ENCODE assay signal across 8 mouse cellular contexts in genomic region chrX:72918682-72919059, GRCm38 (mm10). TPM values are rescaled to one million over a fixed set of nuclear protein-coding genes. Genes with fewer than 3 reads are reported as not detected.
DNase-seq lines count a peak whose midpoint lies in the region; ATAC-seq lines count a peak whose summit lies in the region.

No protein-coding gene starts in this region.

- peak overlapping the region; percentile 54 for H3K4me2 ChIP-seq in kidney, embryonic 15.5 days
- H3K4me2 ChIP-seq in hindbrain, embryonic 13.5 days = peak overlapping the region; percentile 66
- peak overlapping the region; percentile 61 for H3K4me2 ChIP-seq in midbrain, embryonic 14.5 days (ENCODE audit: low read length)

- DNase-seq in kidney, postnatal 14 days = no peak
- DNase-seq in midbrain, embryonic 14.5 days = peak; percentile 15
- DNase-seq in urinary bladder, adult 2 months (ENCODE audit: low spot score) = no peak
- no peak for DNase-seq in ovary, adult 18-20 months (ENCODE audit: low spot score)
- DNase-seq in layer of hippocampus, postnatal 10 days (ENCODE audit: low spot score in 2 of 2) = no peak

- peak overlapping the region; percentile 63 for H3K4me3 ChIP-seq in kidney, embryonic 15.5 days (replicated peaks)
- H3K4me3 ChIP-seq in brown adipose tissue, adult 24 weeks (ENCODE audit: insufficient read depth, low read depth, low read length) = peak overlapping the region; percentile 72
- peak overlapping the region; percentile 51 for H3K4me3 ChIP-seq in hindbrain, embryonic 13.5 days
- peak overlapping the region; percentile 49 for H3K4me3 ChIP-seq in midbrain, embryonic 14.5 days (replicated peaks; ENCODE audit: low read depth, low read length)

- 0 out of 2 replicates have a peak, but pooled peaks cover 5% of the 10 kb centered on the region for H3K4me1 ChIP-seq in kidney, embryonic 15.5 days
- peaks cover 2% of the 10 kb centered on the region; the same call in 1 of the 2 replicates for H3K4me1 ChIP-seq in brown adipose tissue, adult 24 weeks (ENCODE audit: control insufficient read depth, insufficient read depth, insufficient read length, low read length)
- H3K4me1 ChIP-seq in hindbrain, embryonic 13.5 days (replicated peaks) = peaks cover 33% of the 10 kb centered on the region
- no peaks in the 10 kb centered on the region for H3K4me1 ChIP-seq in midbrain, embryonic 14.5 days (ENCODE audit: control insufficient read depth, insufficient read depth, low read length)

- H3K36me3 ChIP-seq in kidney, embryonic 15.5 days = peaks cover 6% of the 10 kb centered on the region; the same call in 1 of the 2 replicates
- peaks cover 4% of the 10 kb centered on the region; the same call in 1 of the 2 replicates for H3K36me3 ChIP-seq in hindbrain, embryonic 13.5 days
- H3K36me3 ChIP-seq in midbrain, embryonic 14.5 days (ENCODE audit: control insufficient read depth, insufficient read depth, low read length) = 0 out of 2 replicates have a peak, but pooled peaks cover 3% of the 10 kb centered on the region

- no peaks in the 10 kb centered on the region for H3K27me3 ChIP-seq in kidney, embryonic 15.5 days
- no peaks in the 10 kb centered on the region for H3K27me3 ChIP-seq in hindbrain, embryonic 13.5 days
- no peaks in the 10 kb centered on the region for H3K27me3 ChIP-seq in midbrain, embryonic 14.5 days (ENCODE audit: control insufficient read depth, insufficient read depth, low read length)

- peak overlapping the region; percentile 75 for H3K27ac ChIP-seq in kidney, embryonic 15.5 days
- peak overlapping the region; percentile 31; the same call in 1 of the 2 replicates for H3K27ac ChIP-seq in brown adipose tissue, adult 24 weeks (replicated peaks; ENCODE audit: low read depth, low read length)
- H3K27ac ChIP-seq in hindbrain, embryonic 13.5 days = peak overlapping the region; percentile 83
- H3K27ac ChIP-seq in midbrain, embryonic 14.5 days (replicated peaks; ENCODE audit: low read depth, low read length) = peak overlapping the region; percentile 77

- H3K9ac ChIP-seq in kidney, embryonic 15.5 days = peak overlapping the region; percentile 45
- peak overlapping the region; percentile 71 for H3K9ac ChIP-seq in hindbrain, embryonic 13.5 days
- H3K9ac ChIP-seq in midbrain, embryonic 14.5 days (replicated peaks; ENCODE audit: low read length) = peak overlapping the region; percentile 43

- H3K9me3 ChIP-seq in kidney, embryonic 15.5 days (replicated peaks) = no peaks in the 10 kb centered on the region
- no peaks in the 10 kb centered on the region for H3K9me3 ChIP-seq in hindbrain, embryonic 13.5 days
- H3K9me3 ChIP-seq in midbrain, embryonic 14.5 days (ENCODE audit: control insufficient read depth, low read length) = no peaks in the 10 kb centered on the region

- ATAC-seq in kidney, embryonic 15.5 days (replicated peaks; ENCODE audit: low FRiP score) = no peak; the same call in 1 of the 2 replicates
- peak; percentile 50; the same call in 1 of the 2 replicates for ATAC-seq in hindbrain, embryonic 13.5 days (ENCODE audit: low FRiP score)
- no peak; the same call in 1 of the 2 replicates for ATAC-seq in midbrain, embryonic 14.5 days (ENCODE audit: low FRiP score, low TSS enrichment)

- WGBS in kidney, embryonic 15.5 days = 15% methylated on average over 6 of the region's 6 CpGs
- WGBS in hindbrain, embryonic 13.5 days = 26% methylated on average over 6 of the region's 6 CpGs
- WGBS in midbrain, embryonic 14.5 days = 16% methylated on average over 6 of the region's 6 CpGs

RNA-seq across cellular contexts. Expression of gene Nsdhl, which starts 0.3 kb away (rescaled TPM):
- 27.2 and 28.8 TPM in 2 replicates for polyA plus RNA-seq in kidney, embryonic 15.5 days (2015; fragmentation: Nextera tagmentation; extraction: Ambion mirVana)
- polyA plus RNA-seq in brown adipose tissue, adult 24 weeks (2012; ENCODE audit: insufficient read depth, insufficient read length, missing spikeins) = 81.7 and 105 TPM in 2 replicates
- polyA plus RNA-seq in hindbrain, embryonic 13.5 days (2015; fragmentation: Nextera tagmentation; extraction: Ambion mirVana) = 41.9 and 44.4 TPM in 2 replicates
- 48.1 and 48.8 TPM in 2 replicates for polyA plus RNA-seq in midbrain, embryonic 14.5 days (2014; fragmentation: Nextera tagmentation; extraction: Ambion mirVana)
- 24.3 and 29.9 TPM in 2 replicates for polyA plus RNA-seq in urinary bladder, adult 2 months (2012; rRNA removed)
- 10 to 100 TPM; 51.7 to 52.8 TPM for total RNA-seq in layer of hippocampus, postnatal 10 days (2021)

RNA-seq across cellular contexts. Expression of gene Cetn2, which starts 0.5 kb away (rescaled TPM):
- polyA plus RNA-seq in kidney, embryonic 15.5 days (2015; fragmentation: Nextera tagmentation; extraction: Ambion mirVana) = 90.4 and 106 TPM in 2 replicates
- polyA plus RNA-seq in brown adipose tissue, adult 24 weeks (2012; ENCODE audit: insufficient read depth, insufficient read length, missing spikeins) = 40.1 and 42.6 TPM in 2 replicates
- polyA plus RNA-seq in hindbrain, embryonic 13.5 days (2015; fragmentation: Nextera tagmentation; extraction: Ambion mirVana) = 88.2 and 93.0 TPM in 2 replicates
- polyA plus RNA-seq in midbrain, embryonic 14.5 days (2014; fragmentation: Nextera tagmentation; extraction: Ambion mirVana) = 83.7 and 85.9 TPM in 2 replicates
- polyA plus RNA-seq in urinary bladder, adult 2 months (2012; rRNA removed) = 47.2 and 48.0 TPM in 2 replicates
- total RNA-seq in layer of hippocampus, postnatal 10 days (2021) = 10 to 100 TPM; 49.7 to 50.1 TPM

Comparison
In these comparisons a context has a peak if more than half of its experiments do, and no peak if none do; other contexts are left out.
1. H3K27ac ChIP-seq: peak in every context shown above with its lines; median percentile 83 in hindbrain, embryonic 13.5 days; 77 in midbrain, embryonic 14.5 days; 75 in kidney, embryonic 15.5 days; 31 in brown adipose tissue, adult 24 weeks.